8 mouse cellular contexts compared by ENCODE assay signal in genomic region chr6:145276265-145276780, GRCm38 (mm10). TPM values are rescaled to one million over a fixed set of nuclear protein-coding genes. Genes with fewer than 3 reads are reported as not detected.
DNase-seq lines count a peak whose midpoint lies in the region; ATAC-seq and TF ChIP-seq lines count a peak whose summit lies in the region.

No protein-coding gene starts in this region.

- TF ChIP-seq CTCF in liver, postnatal 0 days (IDR thresholded peaks at IDR 0.05; ENCODE audit: low read depth): no peak
- no peak for TF ChIP-seq CTCF in stomach, postnatal 0 days (IDR thresholded peaks at IDR 0.05; ENCODE audit: low read depth)

- WGBS in intestine, embryonic 16.5 days: 3% methylated on average over 17 of the region's 17 CpGs
- 2% methylated on average over 17 of the region's 17 CpGs for WGBS in liver, postnatal 0 days (ENCODE audit: insufficient replicate concordance)
- 5% methylated on average over 17 of the region's 17 CpGs for WGBS in neural tube, embryonic 11.5 days
- WGBS in stomach, postnatal 0 days: 3% methylated on average over 17 of the region's 17 CpGs

- DNase-seq in A20 (ENCODE audit: low read depth, low spot score): peak; percentile 93
- DNase-seq in adrenal gland, adult (ENCODE audit: inconsistent age in 2 of 2, low spot score in 1 of 2): peak; percentile 91 to 96
- DNase-seq in embryo, embryonic 10.5 days (ENCODE audit: low spot score): peak; percentile 84
- peak; percentile 98 for DNase-seq in heart, adult 11 months
- peak; percentile 90 for DNase-seq in liver, postnatal 0 days
- DNase-seq in neural tube, embryonic 11.5 days (ENCODE audit: low spot score): peak; percentile 74
- peak; percentile 90 for DNase-seq in stomach, postnatal 0 days (ENCODE audit: low spot score)

- peak overlapping the region; percentile 38; the same call in 1 of the 2 replicates for H3K9ac ChIP-seq in intestine, embryonic 16.5 days (ENCODE audit: low read depth, low read length)
- H3K9ac ChIP-seq in liver, postnatal 0 days (replicated peaks): peak overlapping the region; percentile 32
- H3K9ac ChIP-seq in neural tube, embryonic 11.5 days (ENCODE audit: low read length): no peak overlapping the region
- H3K9ac ChIP-seq in stomach, postnatal 0 days (ENCODE audit: low read length): no peak overlapping the region

- H3K9me3 ChIP-seq in intestine, embryonic 16.5 days (ENCODE audit: control insufficient read depth, low read length): no peaks in the 10 kb centered on the region
- H3K9me3 ChIP-seq in liver, postnatal 0 days (ENCODE audit: low read length): no peaks in the 10 kb centered on the region
- H3K9me3 ChIP-seq in neural tube, embryonic 11.5 days (ENCODE audit: control insufficient read depth, low read length): no peaks in the 10 kb centered on the region
- H3K9me3 ChIP-seq in stomach, postnatal 0 days (ENCODE audit: control insufficient read depth, low read length): no peaks in the 10 kb centered on the region

- peak overlapping the region; percentile 49 for H3K4me2 ChIP-seq in intestine, embryonic 16.5 days (ENCODE audit: low read depth, low read length)
- H3K4me2 ChIP-seq in liver, postnatal 0 days (ENCODE audit: low read depth, low read length): peak overlapping the region; percentile 66
- peak overlapping the region; percentile 40 for H3K4me2 ChIP-seq in neural tube, embryonic 11.5 days (ENCODE audit: low read depth)
- H3K4me2 ChIP-seq in stomach, postnatal 0 days (replicated peaks; ENCODE audit: low read depth): peak overlapping the region; percentile 6; the same call in 1 of the 2 replicates

- peak; percentile 69 for ATAC-seq in intestine, embryonic 16.5 days
- ATAC-seq in liver, postnatal 0 days: peak; percentile 81
- ATAC-seq in neural tube, embryonic 11.5 days (ENCODE audit: insufficient read depth, low FRiP score, low TSS enrichment): peak; percentile 73
- peak; percentile 79 for ATAC-seq in stomach, postnatal 0 days (ENCODE audit: low FRiP score, low TSS enrichment)

- H3K4me1 ChIP-seq in intestine, embryonic 16.5 days (ENCODE audit: control insufficient read depth, insufficient read depth, low read length): peaks cover 10% of the 10 kb centered on the region
- peaks cover 16% of the 10 kb centered on the region for H3K4me1 ChIP-seq in liver, postnatal 0 days (ENCODE audit: insufficient read depth)
- H3K4me1 ChIP-seq in neural tube, embryonic 11.5 days (ENCODE audit: control insufficient read depth, insufficient read depth, low read length): no peaks in the 10 kb centered on the region; the same call in 1 of the 2 replicates
- no peaks in the 10 kb centered on the region for H3K4me1 ChIP-seq in stomach, postnatal 0 days (replicated peaks; ENCODE audit: control insufficient read depth, insufficient read depth)

- H3K4me3 ChIP-seq in intestine, embryonic 16.5 days (ENCODE audit: low read length): peak overlapping the region; percentile 18
- H3K4me3 ChIP-seq in liver, postnatal 0 days (ENCODE audit: low read depth, low read length): peak overlapping the region; percentile 27
- H3K4me3 ChIP-seq in neural tube, embryonic 11.5 days (ENCODE audit: low read depth, low read length): peak overlapping the region; percentile 15
- H3K4me3 ChIP-seq in stomach, postnatal 0 days (ENCODE audit: low read depth, low read length): peak overlapping the region; percentile 0; the same call in 1 of the 2 replicates

- H3K27ac ChIP-seq in intestine, embryonic 16.5 days (ENCODE audit: low read length): no peak overlapping the region; the same call in 1 of the 2 replicates
- peak overlapping the region; percentile 71 for H3K27ac ChIP-seq in liver, postnatal 0 days (ENCODE audit: low read depth)
- no peak overlapping the region for H3K27ac ChIP-seq in neural tube, embryonic 11.5 days (ENCODE audit: low read depth, low read length)
- H3K27ac ChIP-seq in stomach, postnatal 0 days (replicated peaks): no peak overlapping the region

- H3K27me3 ChIP-seq in intestine, embryonic 16.5 days (replicated peaks; ENCODE audit: control insufficient read depth, insufficient read depth, low read length): no peaks in the 10 kb centered on the region
- no peaks in the 10 kb centered on the region for H3K27me3 ChIP-seq in liver, postnatal 0 days (ENCODE audit: insufficient read depth, low read length)
- no peaks in the 10 kb centered on the region for H3K27me3 ChIP-seq in neural tube, embryonic 11.5 days (ENCODE audit: control insufficient read depth, insufficient read depth, low read length)
- no peaks in the 10 kb centered on the region for H3K27me3 ChIP-seq in stomach, postnatal 0 days (ENCODE audit: control insufficient read depth, insufficient read depth, low read length)

- H3K36me3 ChIP-seq in intestine, embryonic 16.5 days (ENCODE audit: control insufficient read depth, insufficient read depth, low read length): no peaks in the 10 kb centered on the region
- no peaks in the 10 kb centered on the region for H3K36me3 ChIP-seq in liver, postnatal 0 days (replicated peaks; ENCODE audit: insufficient read depth, low read length)
- H3K36me3 ChIP-seq in neural tube, embryonic 11.5 days (ENCODE audit: control insufficient read depth, insufficient read depth, low read length): no peaks in the 10 kb centered on the region
- H3K36me3 ChIP-seq in stomach, postnatal 0 days (ENCODE audit: control insufficient read depth, insufficient read depth, low read length): no peaks in the 10 kb centered on the region

- TF ChIP-seq EP300 in liver, postnatal 0 days (IDR thresholded peaks at IDR 0.05; ENCODE audit: low read depth): 0 out of 2 replicates have a peak, but pooled peaks have one; percentile 7
- TF ChIP-seq EP300 in stomach, postnatal 0 days (optimal IDR thresholded peaks at IDR 0.05): no peak

RNA-seq across cellular contexts. Expression of gene Kras, which starts 26.3 kb away (rescaled TPM):
- polyA plus RNA-seq in intestine, embryonic 16.5 days (2015; fragmentation: Nextera tagmentation; extraction: Ambion mirVana): 56.6 and 60.2 TPM in 2 replicates
- polyA plus RNA-seq in liver, postnatal 0 days (2015; fragmentation: Nextera tagmentation; extraction: Ambion mirVana): 41.0 and 48.0 TPM in 2 replicates
- 111 and 119 TPM in 2 replicates for polyA plus RNA-seq in neural tube, embryonic 11.5 days (2014; fragmentation: Nextera tagmentation; extraction: Ambion mirVana)
- polyA plus RNA-seq in stomach, postnatal 0 days (2015; fragmentation: Nextera tagmentation; extraction: Ambion mirVana): 59.2 and 67.2 TPM in 2 replicates

Comparison
In these comparisons a context has a peak if more than half of its experiments do, and no peak if none do; other contexts are left out.
1. H3K4me2 ChIP-seq: peak in every context shown above with its lines; median percentile 66 in liver, postnatal 0 days; 49 in intestine, embryonic 16.5 days; 40 in neural tube, embryonic 11.5 days; 6 in stomach, postnatal 0 days.
2. H3K9ac ChIP-seq: peak in intestine, embryonic 16.5 days (single experiment) and liver, postnatal 0 days (single experiment); none in neural tube, embryonic 11.5 days (single experiment) and stomach, postnatal 0 days (single experiment).
3. Peak in every context shown above with its lines, with median percentiles within 50 percentile points of each other: DNase-seq, ATAC-seq and H3K4me3 ChIP-seq.